Mouse (Mus musculus) intestine, embryonic 16.5 days (tissue): Measurements from ENCODE around the gene Man2c1. TPM values are rescaled to one million over a fixed set of nuclear protein-coding genes. Genes with fewer than 3 reads are reported as not detected.

Experiments
- ATAC-seq: fragments of 200-750 bp; cut with Nextera tagmentation; 2 replicates; pipeline ENCODE4 v1.8.0; 2017; ENCODE audit warnings: moderate TSS enrichment, moderate library complexity
- H3K27ac ChIP-seq: fragments of 300-500 bp; sonication (generic); 2 replicates; pipeline ENCODE4 v1.5.1; 2014; ENCODE audit warnings: mild to moderate bottlenecking, low read length
- H3K27me3 ChIP-seq: fragments of 300-500 bp; sonication (generic); replicated peaks from 2 replicates; pipeline ENCODE4 v1.6.1; 2014; ENCODE audit warnings: low read length, control low read depth, mixed read lengths; ENCODE audit not compliant: control insufficient read depth, insufficient read depth
- H3K36me3 ChIP-seq: fragments of 300-500 bp; sonication (generic); 2 replicates; pipeline ENCODE4 v1.6.1; 2014; ENCODE audit warnings: low read length, control low read depth; ENCODE audit not compliant: control insufficient read depth, insufficient read depth
- H3K4me1 ChIP-seq: fragments of 300-500 bp; sonication (generic); 2 replicates; pipeline ENCODE4 v1.6.1; 2014; ENCODE audit warnings: low read length, control low read depth, mixed read lengths; ENCODE audit not compliant: control insufficient read depth, insufficient read depth
- H3K4me2 ChIP-seq: fragments of 300-500 bp; sonication (generic); 2 replicates; pipeline ENCODE4 v1.6.1; 2014; ENCODE audit warnings: low read depth, low read length, control low read depth
- H3K4me3 ChIP-seq: fragments of 300-500 bp; sonication (generic); 2 replicates; pipeline ENCODE4 v1.5.1; 2014; ENCODE audit warnings: mild to moderate bottlenecking, low read length
- H3K9ac ChIP-seq: fragments of 300-500 bp; sonication (generic); 2 replicates; pipeline ENCODE4 v1.6.1; 2014; ENCODE audit warnings: low read depth, low read length
- H3K9me3 ChIP-seq: fragments of 300-500 bp; sonication (generic); 2 replicates; pipeline ENCODE4 v1.6.1; 2016; ENCODE audit warnings: low read length, control low read depth; ENCODE audit not compliant: control insufficient read depth
- WGBS: fragments of 180-500 bp; shearing (Covaris S2); extraction: QIAGEN DNeasy Blood & Tissue Kit; methylation state at CpG from one replicate; pipeline ENCODE4 v1.1.7; 2014; 5-methylcytosine and 5-hydroxymethylcytosine counted together
- polyA plus RNA-seq: library from polyadenylated mRNA; unstranded; fragments of >200 nt; fragmentation: Nextera tagmentation; extraction: Ambion mirVana; gene quantifications from 2 replicates; pipeline ENCODE4 v1.2.1, GENCODE M21; 2015

Man2c1 gene
- polyA plus RNA-seq, 1 experiment from 2014 or later: 52.7 TPM

DNA sequence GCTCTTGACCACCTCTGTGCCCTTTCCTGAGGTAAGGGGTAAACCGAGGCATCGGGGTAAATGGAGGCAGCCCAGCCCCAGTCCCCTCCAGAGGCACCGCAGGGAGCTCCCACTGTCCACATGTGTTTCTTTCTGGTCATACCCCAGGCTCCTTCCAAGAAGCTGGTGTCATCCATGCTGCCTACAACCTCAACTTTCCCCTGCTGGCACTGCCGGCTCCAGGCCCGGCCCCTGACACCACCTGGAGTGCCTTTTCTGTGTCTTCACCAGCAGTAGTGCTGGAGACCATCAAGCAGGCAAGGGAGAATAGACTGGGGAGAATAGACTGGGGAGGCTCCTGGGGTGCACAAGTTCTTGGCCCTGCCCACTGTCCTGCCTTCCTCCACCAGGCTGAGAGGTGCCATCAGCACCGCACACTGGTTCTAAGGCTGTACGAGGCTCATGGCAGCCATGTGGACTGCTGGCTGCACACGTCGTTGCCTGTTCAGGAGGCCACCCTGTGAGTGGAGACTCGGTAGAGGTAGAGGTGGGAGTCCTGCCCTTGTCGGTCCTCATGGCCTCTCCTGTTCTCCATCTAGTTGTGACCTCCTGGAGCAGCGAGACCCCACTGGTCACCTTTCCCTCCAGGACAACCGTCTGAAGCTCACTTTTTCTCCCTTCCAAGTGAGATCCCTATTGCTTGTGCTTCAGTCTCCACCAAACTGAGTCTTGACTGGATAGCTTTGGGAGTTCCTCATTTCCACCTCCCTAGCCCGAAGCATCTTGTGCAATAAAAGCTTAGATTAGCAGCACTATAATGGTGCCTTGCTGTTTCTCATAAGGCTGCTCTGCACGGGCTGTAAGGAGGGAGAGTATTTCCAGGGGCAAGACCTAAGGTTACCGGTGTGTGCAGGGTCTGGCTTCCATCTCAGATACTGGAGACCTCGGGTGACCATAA, 11.2 kb downstream of the Man2c1 start:
- H3K36me3 ChIP-seq: peaks cover 16% of the 10 kb centered on the region
- no peak overlapping the region for H3K27ac ChIP-seq
- H3K9me3 ChIP-seq: no peaks in the 10 kb centered on the region
- 89% methylated on average over 17 of the region's 17 CpGs for WGBS
- no peak overlapping the region for H3K4me3 ChIP-seq
- no peak for ATAC-seq
- H3K27me3 ChIP-seq: no peaks in the 10 kb centered on the region
- peaks cover 4% of the 10 kb centered on the region; the same call in 1 of the 2 replicates for H3K4me1 ChIP-seq
- H3K9ac ChIP-seq: no peak overlapping the region
- H3K4me2 ChIP-seq: no peak overlapping the region

DNA sequence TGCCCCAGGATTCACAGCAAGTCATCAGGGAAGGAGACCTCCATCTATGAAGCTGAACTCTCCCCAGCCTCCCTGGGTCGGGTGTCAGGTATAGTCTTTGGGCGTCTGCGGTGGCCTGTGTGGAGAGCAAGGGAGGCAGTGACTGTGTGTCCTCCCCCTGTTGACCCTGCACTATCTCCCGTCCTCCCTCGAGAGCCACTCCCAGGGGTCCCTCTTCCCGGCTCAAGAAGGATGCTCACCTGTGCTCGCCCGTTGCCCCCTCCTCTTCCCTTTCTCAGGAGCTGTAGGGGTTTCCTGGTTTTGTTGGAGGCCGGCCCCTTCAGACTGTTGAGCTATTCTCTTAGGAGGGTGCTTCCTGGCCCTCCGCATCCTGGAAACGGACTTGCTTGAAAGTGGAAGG, 12.7 kb downstream of the Man2c1 start:
- no peak overlapping the region for H3K9ac ChIP-seq
- peaks cover 6% of the 10 kb centered on the region; the same call in 1 of the 2 replicates for H3K36me3 ChIP-seq
- ATAC-seq: no peak
- H3K27ac ChIP-seq: no peak overlapping the region
- no peak overlapping the region for H3K4me2 ChIP-seq
- no peaks in the 10 kb centered on the region for H3K27me3 ChIP-seq
- peaks cover 11% of the 10 kb centered on the region; the same call in 1 of the 2 replicates for H3K4me1 ChIP-seq
- H3K4me3 ChIP-seq: no peak overlapping the region
- 82% methylated on average over 11 of the region's 11 CpGs for WGBS
- no peaks in the 10 kb centered on the region for H3K9me3 ChIP-seq

DNA sequence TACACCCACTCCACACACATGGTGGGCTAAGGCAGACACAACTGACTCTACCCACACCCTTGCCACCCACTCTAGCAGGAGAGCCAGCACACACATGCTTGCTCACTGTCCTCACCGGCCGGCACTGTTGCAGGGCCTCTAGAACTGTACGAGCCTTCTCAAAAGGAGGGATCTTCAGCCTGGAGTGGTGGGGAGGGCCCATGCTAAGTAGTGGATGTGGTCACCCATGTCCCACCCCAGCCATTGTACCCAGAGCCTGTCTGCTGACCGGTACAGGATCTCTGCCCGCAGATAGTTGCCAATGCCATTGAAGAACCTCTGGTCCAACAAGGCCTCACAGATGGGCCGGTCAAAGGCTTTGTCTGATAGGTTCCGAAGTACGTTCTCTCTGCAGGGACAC, 14.3 kb downstream of the Man2c1 start:
- H3K27ac ChIP-seq: no peak overlapping the region

DNA sequence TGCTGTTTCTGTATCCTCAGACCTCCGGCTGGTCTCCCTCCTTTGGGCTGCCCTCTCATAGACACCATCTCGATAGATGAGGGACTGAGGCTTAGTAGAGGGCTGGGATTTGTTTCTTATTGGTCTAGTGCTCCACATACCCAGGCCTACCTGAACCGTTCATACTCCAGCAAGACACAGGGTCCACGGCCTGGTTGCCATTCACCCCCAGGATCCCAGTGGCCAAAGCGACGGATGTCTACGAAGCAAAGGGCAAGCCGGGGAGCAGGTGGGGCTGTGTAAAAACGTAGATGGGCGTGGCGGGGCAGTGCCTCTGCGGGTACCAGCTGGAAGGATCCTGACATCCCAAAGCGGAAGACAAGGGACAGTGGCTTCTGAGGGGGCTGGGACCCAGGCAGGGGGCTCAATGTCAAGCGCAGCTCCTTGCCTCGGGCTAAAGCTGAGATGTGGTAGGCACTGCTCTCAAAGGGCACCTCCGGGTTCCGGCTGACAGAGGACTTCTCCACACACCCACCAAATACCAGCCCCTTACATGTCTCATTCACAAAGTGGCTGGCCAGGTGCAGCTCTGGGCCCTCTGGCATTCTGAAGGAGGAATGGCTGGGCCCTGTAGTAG, 16.1 kb downstream of the Man2c1 start:
- H3K4me3 ChIP-seq: no peak overlapping the region
- H3K9ac ChIP-seq: no peak overlapping the region
- H3K4me2 ChIP-seq: no peak overlapping the region
- H3K36me3 ChIP-seq: peaks cover 3% of the 10 kb centered on the region; the same call in 1 of the 2 replicates
- H3K27me3 ChIP-seq: no peaks in the 10 kb centered on the region
- 83% methylated on average over 17 of the region's 17 CpGs for WGBS
- H3K4me1 ChIP-seq: peaks cover 11% of the 10 kb centered on the region
- no peaks in the 10 kb centered on the region for H3K9me3 ChIP-seq
- no peak overlapping the region for H3K27ac ChIP-seq
- no peak for ATAC-seq

More for the DNA sequence above, 14.3 kb downstream of the Man2c1 start:
- H3K9ac ChIP-seq: 0 out of 2 replicates have a peak overlapping the region, but pooled peaks have one; percentile 1
- no peaks in the 10 kb centered on the region for H3K27me3 ChIP-seq
- H3K9me3 ChIP-seq: no peaks in the 10 kb centered on the region
- peaks cover 6% of the 10 kb centered on the region; the same call in 1 of the 2 replicates for H3K36me3 ChIP-seq
- no peak overlapping the region for H3K4me3 ChIP-seq
- no peak for ATAC-seq
- H3K4me2 ChIP-seq: no peak overlapping the region
- WGBS: 92% methylated on average over 8 of the region's 8 CpGs
- H3K4me1 ChIP-seq: peaks cover 11% of the 10 kb centered on the region

DNA sequence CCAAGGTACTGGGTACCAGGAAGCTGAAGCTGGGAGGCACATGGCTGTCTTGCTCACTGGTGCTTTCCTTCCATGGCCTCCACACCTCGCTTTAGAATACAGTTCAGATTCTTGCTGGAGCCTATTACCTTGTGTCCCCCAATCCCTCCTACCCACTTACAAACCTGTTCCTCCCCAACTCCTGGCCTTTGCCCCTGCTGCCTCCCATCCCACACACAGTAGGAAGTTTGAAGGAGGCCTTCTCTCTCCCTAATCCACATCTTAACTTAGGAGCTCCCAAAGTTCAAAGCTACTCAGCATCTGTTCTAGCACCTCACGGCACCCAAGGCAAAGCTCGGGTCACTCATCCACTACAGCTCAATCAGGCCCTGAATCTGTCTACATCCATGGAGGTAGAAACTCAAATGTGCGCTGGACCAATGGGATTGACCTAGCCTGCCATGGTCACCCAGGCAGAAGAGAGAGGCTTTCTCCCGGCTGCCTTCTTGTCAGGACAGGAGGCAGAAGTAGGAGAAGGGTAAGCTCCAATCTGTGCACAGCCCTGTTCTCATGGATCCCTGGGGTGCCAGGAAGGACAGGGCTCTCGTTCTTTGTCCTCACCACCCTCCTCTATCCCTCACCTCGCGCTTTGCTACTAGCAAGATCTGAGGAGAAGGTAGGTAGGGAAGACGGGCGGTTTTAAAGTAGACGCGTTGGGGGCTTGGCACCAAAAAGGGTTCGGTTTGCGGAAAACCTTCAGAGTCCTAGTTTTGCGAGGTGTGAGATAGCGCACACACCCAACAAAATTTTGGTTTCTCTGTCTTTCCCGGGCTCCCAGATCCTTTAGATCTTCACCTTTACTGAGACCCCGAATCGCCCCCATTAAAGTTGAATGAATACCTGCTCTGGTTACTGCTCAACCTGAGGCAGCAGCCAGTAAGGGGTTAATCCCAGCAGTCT, 17.0 kb downstream of the Man2c1 start:
- Histone ChIP-seq H3K27me3 (no peaks in the 10 kb centered on the region), H3K9ac (peak overlapping the region; percentile 81), H3K9me3 (no peaks in the 10 kb centered on the region), H3K4me1 (peaks cover 11% of the 10 kb centered on the region), H3K36me3 (peaks cover 3% of the 10 kb centered on the region; the same call in 1 of the 2 replicates), H3K27ac (peak overlapping the region; percentile 93), H3K4me3 (peak overlapping the region; percentile 66), H3K4me2 (peak overlapping the region; percentile 78)
- peak; percentile 43 for ATAC-seq
- 8% methylated on average over 19 of the region's 19 CpGs for WGBS

DNA sequence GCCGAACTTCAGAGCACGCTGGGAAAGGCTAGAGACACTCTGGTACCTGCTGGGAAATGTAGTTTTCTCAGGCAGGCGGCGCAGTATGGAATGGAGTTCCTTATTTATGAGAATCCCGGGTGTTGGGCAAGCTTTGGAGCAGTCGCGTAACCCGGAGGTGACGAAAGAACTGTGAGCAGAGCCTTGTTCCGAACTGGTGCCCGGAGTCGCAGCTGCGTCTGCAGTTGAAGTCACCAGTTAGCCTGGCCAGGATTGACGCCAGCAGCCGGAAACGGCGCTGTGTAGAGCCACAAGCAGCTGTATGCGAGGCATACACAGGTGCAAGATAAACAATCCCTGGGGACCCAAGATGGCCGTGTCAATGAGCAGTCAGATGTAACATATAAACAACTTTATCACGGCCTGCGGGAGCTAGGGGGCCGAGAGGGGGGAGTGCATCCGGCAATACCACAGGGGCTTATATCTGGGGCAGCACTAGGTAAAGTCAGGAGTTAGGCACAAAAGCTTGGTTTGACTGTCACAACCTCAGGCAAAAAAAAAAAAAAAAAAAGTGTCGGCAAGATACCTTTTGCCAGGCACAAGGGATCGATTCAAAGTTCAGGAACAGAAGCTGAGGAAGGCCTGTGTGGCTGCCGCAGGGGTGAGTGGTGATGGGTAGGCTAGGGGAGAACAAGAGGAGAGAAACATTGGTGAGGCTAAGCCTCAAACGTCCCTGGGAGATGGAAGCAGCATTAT, 17.8 kb downstream of the Man2c1 start, which contains the start of gene Neil1:
Neil1 (minus strand) TSS at position 162 of the 735 bp plus-strand sequence.
- peak; percentile 96 for ATAC-seq

DNA sequence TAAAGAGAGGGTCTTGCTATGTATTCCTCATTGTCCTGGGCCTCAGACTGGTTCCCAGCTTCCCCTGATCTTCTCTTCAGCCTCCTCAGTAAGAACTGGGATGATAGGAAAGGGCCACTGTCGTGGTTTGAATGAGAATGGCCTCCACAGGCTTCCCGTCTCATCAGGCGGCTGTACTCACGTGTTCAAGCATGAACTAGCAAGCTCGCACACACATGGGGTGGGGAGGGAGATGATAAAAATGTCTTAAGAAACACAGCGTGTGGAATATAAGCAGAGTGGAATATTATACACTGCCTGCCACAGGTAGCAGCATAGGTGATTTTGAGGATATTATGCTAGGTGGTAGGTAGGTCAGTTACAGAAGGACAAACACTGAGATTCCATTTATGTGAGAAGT, 18.5 kb downstream of the Man2c1 start:
- no peak for ATAC-seq
- peak overlapping the region; percentile 81 for H3K9ac ChIP-seq
- WGBS: 62% methylated on average over 6 of the region's 6 CpGs
- peak overlapping the region; percentile 78 for H3K4me2 ChIP-seq
- H3K4me3 ChIP-seq: peak overlapping the region; percentile 66
- peaks cover 11% of the 10 kb centered on the region for H3K4me1 ChIP-seq
- H3K9me3 ChIP-seq: no peaks in the 10 kb centered on the region
- H3K36me3 ChIP-seq: no peaks in the 10 kb centered on the region
- no peaks in the 10 kb centered on the region for H3K27me3 ChIP-seq
- H3K27ac ChIP-seq: peak overlapping the region; percentile 93

More for the DNA sequence above, 17.8 kb downstream of the Man2c1 start, which contains the start of gene Neil1:
- peak within 1 kb of the TSS; percentile 78 for H3K4me2 ChIP-seq
- H3K27me3 ChIP-seq: no peaks in the 10 kb centered on the region
- H3K4me1 ChIP-seq: peaks cover 11% of the 10 kb centered on the region
- no peaks in the 10 kb centered on the region for H3K9me3 ChIP-seq
- WGBS: 1% methylated on average over 27 of the region's 27 CpGs
- peak within 1 kb of the TSS; percentile 66 for H3K4me3 ChIP-seq
- no peaks in the 10 kb centered on the region for H3K36me3 ChIP-seq
- H3K9ac ChIP-seq: peak within 1 kb of the TSS; percentile 81
- peak within 1 kb of the TSS; percentile 93 for H3K27ac ChIP-seq

DNA sequence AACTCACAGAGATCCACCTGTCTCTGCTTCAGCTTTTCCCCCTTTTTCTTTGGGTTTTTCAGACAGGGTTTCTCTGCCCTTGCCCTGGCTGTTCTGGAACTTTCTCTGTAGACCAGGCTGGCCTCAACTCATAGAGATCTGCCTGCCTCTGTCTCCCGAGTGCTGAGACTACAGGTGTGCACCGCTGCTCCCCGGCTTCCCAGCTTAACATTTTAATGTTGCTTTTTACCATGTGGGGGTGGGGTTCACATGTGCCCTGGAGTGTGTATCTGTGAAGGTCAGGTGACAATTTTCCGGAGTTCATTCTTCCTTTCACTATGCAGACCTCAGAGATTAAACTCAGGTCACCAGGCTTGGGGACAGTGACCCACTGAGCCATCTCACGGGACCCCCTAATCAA, 19.7 kb downstream of the Man2c1 start:
- H3K4me2 ChIP-seq: no peak overlapping the region
- H3K36me3 ChIP-seq: no peaks in the 10 kb centered on the region
- no peak overlapping the region for H3K9ac ChIP-seq
- WGBS: 89% methylated on average over 5 of the region's 5 CpGs
- no peak overlapping the region for H3K4me3 ChIP-seq
- no peak for ATAC-seq
- H3K9me3 ChIP-seq: no peaks in the 10 kb centered on the region
- no peaks in the 10 kb centered on the region for H3K27me3 ChIP-seq
- H3K4me1 ChIP-seq: peaks cover 11% of the 10 kb centered on the region
- no peak overlapping the region for H3K27ac ChIP-seq
